Mouse (Mus musculus) embryonic facial prominence, embryonic 15.5 days (tissue): ENCODE data around the gene Pde6d. TPM values are rescaled to one million over a fixed set of nuclear protein-coding genes. Genes with fewer than 3 reads are reported as not detected.

ENCODE experiments used
- ATAC-seq: fragments of 200-750 bp; cut with Nextera tagmentation; 2 replicates; pipeline ENCODE4 v1.8.0; 2017; ENCODE audit warnings: low read depth, moderate TSS enrichment; ENCODE audit not compliant: insufficient number of reproducible peaks, low FRiP score, low TSS enrichment
- H3K27ac ChIP-seq: fragments of 300-500 bp; sonication (generic); replicated peaks from 2 replicates; pipeline ENCODE4 v1.5.1; 2015; ENCODE audit warnings: mild to moderate bottlenecking, inconsistent platforms
- H3K27me3 ChIP-seq: fragments of 300-500 bp; sonication (generic); 2 replicates; pipeline ENCODE4 v1.6.1; 2015; ENCODE audit warnings: inconsistent platforms
- H3K36me3 ChIP-seq: fragments of 300-500 bp; sonication (generic); 2 replicates; pipeline ENCODE4 v1.6.1; 2015; ENCODE audit warnings: mild to moderate bottlenecking, inconsistent platforms
- H3K4me1 ChIP-seq: fragments of 300-500 bp; sonication (generic); 2 replicates; pipeline ENCODE4 v1.6.1; 2015; ENCODE audit warnings: inconsistent platforms
- H3K4me2 ChIP-seq: fragments of 300-500 bp; sonication (generic); replicated peaks from 2 replicates; pipeline ENCODE4 v1.6.1; 2015; ENCODE audit warnings: mild to moderate bottlenecking, inconsistent platforms
- H3K4me3 ChIP-seq: fragments of 300-500 bp; sonication (generic); replicated peaks from 2 replicates; pipeline ENCODE4 v1.5.1; 2015; ENCODE audit warnings: mild to moderate bottlenecking, inconsistent platforms
- H3K9ac ChIP-seq: fragments of 300-500 bp; sonication (generic); 2 replicates; pipeline ENCODE4 v1.6.1; 2015; ENCODE audit warnings: inconsistent platforms
- H3K9me3 ChIP-seq: fragments of 300-500 bp; sonication (generic); replicated peaks from 2 replicates; pipeline ENCODE4 v1.6.1; 2016; ENCODE audit warnings: inconsistent platforms
- WGBS: fragments of 180-500 bp; shearing (Covaris S2); methylation state at CpG from one replicate; pipeline ENCODE4 v1.1.7; 2015; 5-methylcytosine and 5-hydroxymethylcytosine counted together
- polyA plus RNA-seq: library from polyadenylated mRNA; unstranded; fragments of >200 nt; fragmentation: Nextera tagmentation; extraction: Ambion mirVana; gene quantifications from 2 replicates; pipeline ENCODE4 v1.2.1, GENCODE M21; 2015

Pde6d gene
- polyA plus RNA-seq, 1 experiment from 2014 or later, result 74.7 TPM

GRCm38 (mm10) chr1:86598516-86598915 is 16.1 kb upstream of the Pde6d start:
- no peak overlapping the region for H3K4me3 ChIP-seq
- no peaks in the 10 kb centered on the region for H3K9me3 ChIP-seq
- H3K27me3 ChIP-seq, result no peaks in the 10 kb centered on the region
- WGBS, result 70% methylated on average over 3 of the region's 3 CpGs
- H3K4me1 ChIP-seq, result no peaks in the 10 kb centered on the region
- ATAC-seq, result no peak
- H3K9ac ChIP-seq, result no peak overlapping the region
- H3K27ac ChIP-seq, result no peak overlapping the region
- peaks cover 78% of the 10 kb centered on the region for H3K36me3 ChIP-seq
- H3K4me2 ChIP-seq, result no peak overlapping the region

GRCm38 (mm10) chr1:86596512-86596911 is 14.1 kb upstream of the Pde6d start:
- H3K4me1 ChIP-seq, result no peaks in the 10 kb centered on the region
- H3K27me3 ChIP-seq, result no peaks in the 10 kb centered on the region
- ATAC-seq, result no peak
- no peak overlapping the region for H3K4me3 ChIP-seq
- H3K27ac ChIP-seq, result no peak overlapping the region
- 92% methylated on average over 6 of the region's 6 CpGs for WGBS
- peaks cover 73% of the 10 kb centered on the region for H3K36me3 ChIP-seq
- no peaks in the 10 kb centered on the region for H3K9me3 ChIP-seq
- no peak overlapping the region for H3K4me2 ChIP-seq
- H3K9ac ChIP-seq, result no peak overlapping the region

DNA sequence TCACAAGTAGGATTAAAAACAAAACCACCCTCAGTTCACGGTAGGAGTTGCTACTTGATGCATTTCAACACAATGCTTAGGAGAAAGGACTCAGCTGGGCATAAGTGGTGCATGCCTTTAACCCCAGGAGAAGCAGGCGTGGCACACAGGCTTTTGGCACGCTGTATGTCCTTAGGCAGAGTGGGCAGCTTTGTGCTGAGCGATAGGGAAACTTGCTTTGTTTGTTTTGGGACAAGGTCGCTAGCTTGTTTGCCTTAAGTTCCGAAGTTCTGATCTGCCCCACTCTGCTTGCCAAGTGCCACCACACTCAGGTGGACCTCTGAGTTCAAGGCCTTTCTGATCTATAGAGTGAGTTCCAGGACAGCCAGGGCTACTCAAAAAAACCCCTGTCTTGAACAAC is 12.9 kb upstream of the Pde6d start:
- Histone ChIP-seq H3K4me1 (no peaks in the 10 kb centered on the region), H3K9me3 (no peaks in the 10 kb centered on the region), H3K4me2 (no peak overlapping the region), H3K36me3 (peaks cover 71% of the 10 kb centered on the region), H3K4me3 (no peak overlapping the region), H3K9ac (no peak overlapping the region), H3K27me3 (no peaks in the 10 kb centered on the region), H3K27ac (no peak overlapping the region)
- no peak for ATAC-seq
- WGBS, result 84% methylated on average over 6 of the region's 6 CpGs

- 91% methylated on average over 7 of the region's 7 CpGs for WGBS
- no peak for ATAC-seq
Observed at GRCm38 (mm10) chr1:86594539-86594938, 12.1 kb upstream of the Pde6d start.

DNA sequence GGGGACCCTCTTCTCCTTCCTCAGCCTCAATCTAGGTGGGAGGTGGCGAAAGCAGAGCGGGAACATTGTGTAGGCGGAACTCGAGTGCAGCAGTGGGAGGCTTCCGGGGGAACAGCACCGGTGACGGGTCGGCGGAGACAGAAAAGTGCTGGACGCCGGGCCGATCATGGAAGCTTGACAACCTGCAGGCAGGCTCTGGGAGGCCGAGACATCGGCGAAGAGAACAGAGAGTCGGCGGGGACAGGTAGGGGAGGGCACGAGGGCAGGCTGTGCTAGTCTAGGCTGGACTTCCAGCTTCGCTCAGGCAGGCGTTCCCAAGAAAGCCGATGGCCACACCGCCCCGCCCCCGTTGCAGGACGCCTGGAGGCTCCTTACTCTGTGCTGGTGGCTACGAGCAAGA is 4.6 kb upstream of the Pde6d start:
- no peak overlapping the region; the same call in 1 of the 2 replicates for H3K27ac ChIP-seq
- no peaks in the 10 kb centered on the region for H3K9me3 ChIP-seq
- WGBS, result 2% methylated on average over 26 of the region's 26 CpGs
- peak overlapping the region; percentile 92 for H3K9ac ChIP-seq
- no peak for ATAC-seq
- H3K4me2 ChIP-seq, result peak overlapping the region; percentile 74
- H3K4me1 ChIP-seq, result peaks cover 20% of the 10 kb centered on the region
- peak overlapping the region; percentile 94 for H3K4me3 ChIP-seq
- no peaks in the 10 kb centered on the region for H3K27me3 ChIP-seq
- H3K36me3 ChIP-seq, result peaks cover 21% of the 10 kb centered on the region; the same call in 1 of the 2 replicates

More at GRCm38 (mm10) chr1:86594539-86594938, 12.1 kb upstream of the Pde6d start:
- H3K27me3 ChIP-seq, result no peaks in the 10 kb centered on the region
- no peak overlapping the region for H3K9ac ChIP-seq
- no peak overlapping the region for H3K4me3 ChIP-seq
- no peak overlapping the region for H3K4me2 ChIP-seq
- H3K4me1 ChIP-seq, result no peaks in the 10 kb centered on the region
- H3K27ac ChIP-seq, result no peak overlapping the region
- peaks cover 73% of the 10 kb centered on the region for H3K36me3 ChIP-seq
- no peaks in the 10 kb centered on the region for H3K9me3 ChIP-seq

DNA sequence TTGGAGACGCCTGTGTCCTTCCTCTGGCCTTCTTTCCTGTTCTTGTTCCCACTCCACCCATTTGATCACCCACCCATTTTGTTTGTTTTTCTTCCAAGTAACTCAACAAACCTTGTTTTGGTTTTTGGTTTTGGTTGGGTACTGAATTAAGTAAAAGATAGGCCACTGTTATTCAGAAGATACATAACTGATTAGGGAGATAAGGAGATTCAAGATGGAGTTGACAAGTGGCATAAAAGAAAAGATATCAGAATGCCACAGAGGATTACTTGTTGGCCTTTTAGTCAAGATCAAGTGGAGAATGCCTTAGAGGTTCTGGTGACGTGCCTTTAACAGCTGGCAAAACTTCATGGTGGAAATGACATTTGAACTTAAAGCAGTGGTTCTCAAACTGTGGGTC is 1.3 kb upstream of the Pde6d start:
- Histone ChIP-seq H3K36me3 (no peaks in the 10 kb centered on the region), H3K27ac (no peak overlapping the region), H3K27me3 (no peaks in the 10 kb centered on the region), H3K4me1 (peaks cover 29% of the 10 kb centered on the region), H3K9me3 (no peaks in the 10 kb centered on the region), H3K4me3 (no peak overlapping the region), H3K9ac (no peak overlapping the region), H3K4me2 (no peak overlapping the region)
- WGBS, result 71% methylated on average over 2 of the region's 2 CpGs
- no peak for ATAC-seq

DNA sequence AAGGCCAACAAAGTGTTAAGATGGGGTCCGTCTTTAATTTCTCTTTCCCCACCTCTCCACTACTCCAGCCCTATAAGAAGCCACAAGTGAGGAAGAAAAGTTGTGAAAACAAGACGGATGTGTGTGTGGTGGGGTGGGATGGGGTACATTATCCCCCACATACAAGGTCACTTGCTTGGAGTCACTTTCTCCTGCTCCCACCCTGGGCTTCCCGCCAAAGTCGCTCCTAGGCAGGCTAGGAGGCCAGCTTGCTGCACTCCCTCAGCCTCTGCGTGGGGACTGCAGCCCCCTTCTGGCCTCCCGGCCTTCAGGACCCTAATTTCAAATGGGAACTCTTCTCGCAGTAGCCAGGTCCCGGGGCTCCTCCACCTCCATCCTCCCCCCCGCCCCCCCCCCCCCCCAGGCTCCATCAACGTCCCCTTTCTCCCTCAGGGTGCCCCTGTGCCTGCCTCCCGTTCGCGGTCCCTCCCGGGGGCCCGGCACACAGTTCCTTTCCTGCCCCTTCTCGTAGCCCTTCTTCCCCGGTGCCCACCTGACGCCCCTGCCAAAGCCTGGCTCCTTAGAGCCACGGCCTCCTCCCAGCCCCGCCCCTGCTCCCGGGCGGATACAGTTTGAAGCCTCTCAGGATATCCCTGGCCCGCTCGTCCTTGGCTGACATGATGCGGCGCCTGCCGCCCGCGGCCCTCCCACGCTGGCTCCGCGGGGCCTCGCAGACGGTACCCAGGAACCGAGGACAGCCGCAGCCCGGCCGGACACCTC is 558 bp downstream of the Pde6d start:
- peak overlapping the region; percentile 62 for H3K4me2 ChIP-seq
- H3K27ac ChIP-seq, result peak overlapping the region; percentile 70
- H3K4me3 ChIP-seq, result peak overlapping the region; percentile 78
- no peaks in the 10 kb centered on the region for H3K9me3 ChIP-seq
- H3K4me1 ChIP-seq, result peaks cover 19% of the 10 kb centered on the region
- peak; percentile 78 for ATAC-seq
- WGBS, result 2% methylated on average over 34 of the region's 38 CpGs
- peak overlapping the region; percentile 79 for H3K9ac ChIP-seq
- no peaks in the 10 kb centered on the region for H3K36me3 ChIP-seq
- H3K27me3 ChIP-seq, result no peaks in the 10 kb centered on the region

DNA sequence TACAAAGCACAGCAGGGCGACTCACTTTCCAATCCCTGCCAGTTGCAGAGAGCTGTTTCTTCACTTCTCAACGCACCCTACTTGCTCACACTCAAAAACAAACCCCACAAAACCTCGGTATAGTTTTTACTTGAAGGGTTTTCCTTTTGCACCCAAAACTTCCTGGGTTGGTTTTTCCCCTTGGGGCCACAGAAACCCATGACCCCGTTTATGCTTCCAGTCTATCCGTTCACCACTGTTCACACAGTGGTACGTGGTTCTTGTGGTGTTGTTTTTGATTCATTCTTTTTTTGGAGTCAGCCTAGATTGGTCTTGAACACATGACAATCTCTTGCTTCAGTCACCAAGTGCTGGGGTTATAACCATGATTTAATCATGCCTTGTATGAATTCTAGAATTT is 2.0 kb downstream of the Pde6d start:
- H3K36me3 ChIP-seq, result no peaks in the 10 kb centered on the region
- no peak overlapping the region for H3K4me2 ChIP-seq
- 83% methylated on average over 6 of the region's 6 CpGs for WGBS
- no peak for ATAC-seq
- no peaks in the 10 kb centered on the region for H3K9me3 ChIP-seq
- H3K9ac ChIP-seq, result no peak overlapping the region
- no peak overlapping the region for H3K27ac ChIP-seq
- H3K4me1 ChIP-seq, result peaks cover 16% of the 10 kb centered on the region
- H3K27me3 ChIP-seq, result no peaks in the 10 kb centered on the region
- no peak overlapping the region for H3K4me3 ChIP-seq

GRCm38 (mm10) chr1:86571941-86572340 is 10.5 kb downstream of the Pde6d start:
- H3K27me3 ChIP-seq, result no peaks in the 10 kb centered on the region
- 83% methylated on average over 4 of the region's 4 CpGs for WGBS
- H3K9ac ChIP-seq, result no peak overlapping the region
- H3K4me2 ChIP-seq, result no peak overlapping the region
- H3K27ac ChIP-seq, result no peak overlapping the region
- no peak for ATAC-seq
- H3K4me1 ChIP-seq, result no peaks in the 10 kb centered on the region
- H3K9me3 ChIP-seq, result no peaks in the 10 kb centered on the region
- peaks cover 16% of the 10 kb centered on the region for H3K36me3 ChIP-seq
- no peak overlapping the region for H3K4me3 ChIP-seq

GRCm38 (mm10) chr1:86571381-86571780 is 11.0 kb downstream of the Pde6d start:
- Histone ChIP-seq H3K36me3 (peaks cover 16% of the 10 kb centered on the region), H3K9me3 (no peaks in the 10 kb centered on the region), H3K27ac (no peak overlapping the region), H3K4me3 (no peak overlapping the region), H3K9ac (no peak overlapping the region), H3K4me2 (no peak overlapping the region), H3K4me1 (no peaks in the 10 kb centered on the region), H3K27me3 (no peaks in the 10 kb centered on the region)
- no peak for ATAC-seq
- 92% methylated on average over 2 of the region's 2 CpGs for WGBS

GRCm38 (mm10) chr1:86569292-86569860 is 13.1 kb downstream of the Pde6d start:
- Histone ChIP-seq H3K9ac (no peak overlapping the region), H3K4me2 (no peak overlapping the region), H3K27ac (no peak overlapping the region), H3K36me3 (peaks cover 16% of the 10 kb centered on the region), H3K9me3 (no peaks in the 10 kb centered on the region), H3K27me3 (no peaks in the 10 kb centered on the region), H3K4me1 (no peaks in the 10 kb centered on the region), H3K4me3 (no peak overlapping the region)
- ATAC-seq, result no peak
- WGBS, result 90% methylated on average over 2 of the region's 2 CpGs

- Histone ChIP-seq H3K36me3 (peaks cover 21% of the 10 kb centered on the region), H3K4me3 (no peak overlapping the region), H3K4me1 (no peaks in the 10 kb centered on the region), H3K27me3 (no peaks in the 10 kb centered on the region), H3K27ac (no peak overlapping the region), H3K9ac (no peak overlapping the region), H3K9me3 (no peaks in the 10 kb centered on the region), H3K4me2 (no peak overlapping the region)
- no peak for ATAC-seq
- 83% methylated on average over 2 of the region's 2 CpGs for WGBS
Observed at GRCm38 (mm10) chr1:86568409-86568808, 14.0 kb downstream of the Pde6d start.
